ENCODE assay signal across 9 mouse cellular contexts in the genomic region with DNA sequence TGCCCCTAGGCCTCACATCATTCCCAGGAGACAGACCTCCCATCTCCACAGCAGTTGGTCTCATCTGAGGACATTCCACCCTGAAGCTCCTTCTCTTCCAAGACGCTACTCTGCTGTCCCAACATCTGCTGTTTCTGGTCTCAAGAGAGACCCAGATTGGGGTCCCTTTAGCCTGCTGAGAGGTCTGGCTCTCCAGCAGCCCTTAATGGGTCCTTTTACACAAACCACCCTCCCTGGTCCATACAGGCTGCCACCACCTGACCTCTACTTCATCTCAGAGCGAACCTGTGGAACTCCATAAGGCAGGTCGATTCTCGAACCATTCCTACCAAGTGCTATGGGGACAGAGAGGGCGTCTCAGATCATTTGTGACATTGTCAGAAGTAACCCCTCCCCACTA. TPM values are rescaled to one million over a fixed set of nuclear protein-coding genes. Genes with fewer than 3 reads are reported as not detected.
DNase-seq lines count a peak whose midpoint lies in the region; ATAC-seq lines count a peak whose summit lies in the region.
"Had no signal": no experiment of that assay in that cellular context is flagged by ENCODE, and none has a peak within 500 bp of the region (broad histone marks: within the 10 kb centered on the region; RNA-seq: fewer than 3 reads in every experiment).

No protein-coding gene starts in this region.

- ATAC-seq in liver, embryonic 11.5 days (replicated peaks; ENCODE audit: low FRiP score): no peak
- ATAC-seq in forebrain, embryonic 11.5 days (replicated peaks; ENCODE audit: low FRiP score): no peak
- no peak for ATAC-seq in intestine, embryonic 16.5 days
- ATAC-seq in neural tube, embryonic 14.5 days (ENCODE audit: low read depth): no peak
- ATAC-seq in megakaryocyte, adult 5-6 weeks (ENCODE audit: poor library complexity, severe bottlenecking): no peak

- no peaks in the 10 kb centered on the region for H3K36me3 ChIP-seq in liver, embryonic 11.5 days (ENCODE audit: control insufficient read depth, insufficient read depth, low read length)
- no peaks in the 10 kb centered on the region for H3K36me3 ChIP-seq in forebrain, embryonic 11.5 days (ENCODE audit: control insufficient read depth, insufficient read depth, low read length)
- no peaks in the 10 kb centered on the region for H3K36me3 ChIP-seq in intestine, embryonic 16.5 days (ENCODE audit: control insufficient read depth, insufficient read depth, low read length)
- no peaks in the 10 kb centered on the region for H3K36me3 ChIP-seq in neural tube, embryonic 14.5 days (ENCODE audit: control insufficient read depth, insufficient read depth, low read length)

- H3K4me1 ChIP-seq in liver, embryonic 11.5 days (replicated peaks; ENCODE audit: control insufficient read depth, insufficient read depth, low read length): peaks cover 4% of the 10 kb centered on the region; the same call in 1 of the 2 replicates
- H3K4me1 ChIP-seq in forebrain, embryonic 11.5 days (replicated peaks; ENCODE audit: control insufficient read depth, insufficient read depth, low read length): peaks cover 15% of the 10 kb centered on the region
- peaks cover 8% of the 10 kb centered on the region for H3K4me1 ChIP-seq in intestine, embryonic 16.5 days (ENCODE audit: control insufficient read depth, insufficient read depth, low read length)
- H3K4me1 ChIP-seq in neural tube, embryonic 14.5 days (ENCODE audit: control insufficient read depth, insufficient read depth, low read length): peaks cover 26% of the 10 kb centered on the region

- DNase-seq in liver, embryonic 11.5 days (ENCODE audit: low spot score): no peak
- no peak for DNase-seq in liver
- no peak for DNase-seq in forebrain, embryonic 11.5 days (ENCODE audit: low spot score)
- DNase-seq in adrenal gland, postnatal 36 days: no peak
- no peak for DNase-seq in spleen, postnatal 10 days (ENCODE audit: low spot score in 2 of 2)

- H3K4me3 ChIP-seq in liver, embryonic 11.5 days (ENCODE audit: low read depth, low read length): 0 out of 2 replicates have a peak overlapping the region, but pooled peaks have one; percentile 59
- peak overlapping the region; percentile 81 for H3K4me3 ChIP-seq in forebrain, embryonic 11.5 days (ENCODE audit: low read depth, low read length)
- peak overlapping the region; percentile 71; the same call in 1 of the 2 replicates for H3K4me3 ChIP-seq in intestine, embryonic 16.5 days (ENCODE audit: low read length)
- H3K4me3 ChIP-seq in neural tube, embryonic 14.5 days (ENCODE audit: low read depth, low read length): peak overlapping the region; percentile 90; the same call in 1 of the 2 replicates

- H3K9ac ChIP-seq in liver, embryonic 11.5 days (ENCODE audit: low read depth, low read length): no peak overlapping the region
- peak overlapping the region; percentile 95; the same call in 1 of the 2 replicates for H3K9ac ChIP-seq in forebrain, embryonic 11.5 days (ENCODE audit: low read length)
- H3K9ac ChIP-seq in intestine, embryonic 16.5 days (ENCODE audit: low read depth, low read length): 0 out of 2 replicates have a peak overlapping the region, but pooled peaks have one; percentile 64
- H3K9ac ChIP-seq in neural tube, embryonic 14.5 days (replicated peaks; ENCODE audit: low read depth, low read length): peak overlapping the region; percentile 94

- 43% methylated on average over 5 of the region's 5 CpGs for WGBS in liver, embryonic 11.5 days
- 32% methylated on average over 5 of the region's 5 CpGs for WGBS in forebrain, embryonic 11.5 days
- WGBS in intestine, embryonic 16.5 days: 44% methylated on average over 5 of the region's 5 CpGs
- WGBS in neural tube, embryonic 14.5 days: 38% methylated on average over 5 of the region's 5 CpGs

- peak overlapping the region; percentile 90 for H3K4me2 ChIP-seq in liver, embryonic 11.5 days
- H3K4me2 ChIP-seq in forebrain, embryonic 11.5 days (ENCODE audit: low read depth, low read length, severe bottlenecking): peak overlapping the region; percentile 85
- no peak overlapping the region for H3K4me2 ChIP-seq in intestine, embryonic 16.5 days (ENCODE audit: low read depth, low read length)
- H3K4me2 ChIP-seq in neural tube, embryonic 14.5 days (ENCODE audit: low read depth, low read length): peak overlapping the region; percentile 99

- no peaks in the 10 kb centered on the region for H3K9me3 ChIP-seq in liver, embryonic 11.5 days (ENCODE audit: control insufficient read depth, low read length)
- no peaks in the 10 kb centered on the region for H3K9me3 ChIP-seq in forebrain, embryonic 11.5 days (ENCODE audit: control insufficient read depth, low read length)
- H3K9me3 ChIP-seq in intestine, embryonic 16.5 days (ENCODE audit: control insufficient read depth, low read length): no peaks in the 10 kb centered on the region
- H3K9me3 ChIP-seq in neural tube, embryonic 14.5 days (ENCODE audit: control insufficient read depth, low read length): no peaks in the 10 kb centered on the region

- H3K27ac ChIP-seq in liver, embryonic 11.5 days (ENCODE audit: low read depth, low read length): no peak overlapping the region
- H3K27ac ChIP-seq in forebrain, embryonic 11.5 days (ENCODE audit: low read depth, low read length): no peak overlapping the region
- H3K27ac ChIP-seq in intestine, embryonic 16.5 days (ENCODE audit: low read length): no peak overlapping the region
- peak overlapping the region; percentile 97 for H3K27ac ChIP-seq in neural tube, embryonic 14.5 days (ENCODE audit: low read depth, low read length)

- H3K27me3 ChIP-seq in liver, embryonic 11.5 days (replicated peaks; ENCODE audit: control insufficient read depth, insufficient read depth, low read length): peaks cover 61% of the 10 kb centered on the region
- no peaks in the 10 kb centered on the region for H3K27me3 ChIP-seq in forebrain, embryonic 11.5 days (ENCODE audit: control insufficient read depth, insufficient read depth, low read length)
- peaks cover 22% of the 10 kb centered on the region for H3K27me3 ChIP-seq in intestine, embryonic 16.5 days (replicated peaks; ENCODE audit: control insufficient read depth, insufficient read depth, low read length)
- H3K27me3 ChIP-seq in neural tube, embryonic 14.5 days (ENCODE audit: control insufficient read depth, insufficient read depth, low read length): no peaks in the 10 kb centered on the region

RNA-seq across cellular contexts. Expression of a gene that starts 0.9 kb away (rescaled TPM):
- polyA plus RNA-seq in liver, embryonic 11.5 days (2014; fragmentation: Nextera tagmentation; extraction: Ambion mirVana): 0.99 and 1.2 TPM in 2 replicates
- polyA plus RNA-seq in forebrain, embryonic 11.5 days (2014; fragmentation: Nextera tagmentation; extraction: Ambion mirVana): 13.6 and 14.4 TPM in 2 replicates
- 2.2 and 2.4 TPM in 2 replicates for polyA plus RNA-seq in intestine, embryonic 16.5 days (2015; fragmentation: Nextera tagmentation; extraction: Ambion mirVana)
- 35.2 and 39.4 TPM in 2 replicates for polyA plus RNA-seq in neural tube, embryonic 14.5 days (2014; fragmentation: Nextera tagmentation; extraction: Ambion mirVana)
- total RNA-seq in megakaryocyte, adult 5-6 weeks (2015): not detected in 2 replicates
- not detected in 2 replicates for total RNA-seq in megakaryocyte, adult 5-6 weeks (2017)
- 10 to 100 TPM; 19.4 to 34.2 TPM for total RNA-seq in adrenal gland, postnatal 36 days (2021)

RNA-seq across cellular contexts. Expression of a gene that starts 11.1 kb away (rescaled TPM):
- 7.6 and 10.8 TPM in 2 replicates for polyA plus RNA-seq in liver, embryonic 11.5 days (2014; fragmentation: Nextera tagmentation; extraction: Ambion mirVana)
- polyA plus RNA-seq in forebrain, embryonic 11.5 days (2014; fragmentation: Nextera tagmentation; extraction: Ambion mirVana): 20.3 and 23.3 TPM in 2 replicates
- polyA plus RNA-seq in intestine, embryonic 16.5 days (2015; fragmentation: Nextera tagmentation; extraction: Ambion mirVana): 34.6 and 37.0 TPM in 2 replicates
- polyA plus RNA-seq in neural tube, embryonic 14.5 days (2014; fragmentation: Nextera tagmentation; extraction: Ambion mirVana): 7.3 and 14.3 TPM in 2 replicates
- total RNA-seq in megakaryocyte, adult 5-6 weeks (2015): 2.6 and 3.2 TPM in 2 replicates
- 8.3 and 11.2 TPM in 2 replicates for total RNA-seq in megakaryocyte, adult 5-6 weeks (2017)
- 10 to 100 TPM; 24.5 to 27.7 TPM for total RNA-seq in adrenal gland, postnatal 36 days (2021)

RNA-seq across cellular contexts. Expression of a gene that starts 12.6 kb away (rescaled TPM):
- polyA plus RNA-seq in liver, embryonic 11.5 days (2014; fragmentation: Nextera tagmentation; extraction: Ambion mirVana): not detected in 2 replicates
- polyA plus RNA-seq in forebrain, embryonic 11.5 days (2014; fragmentation: Nextera tagmentation; extraction: Ambion mirVana): not detected in 2 replicates
- not detected in 2 replicates for polyA plus RNA-seq in intestine, embryonic 16.5 days (2015; fragmentation: Nextera tagmentation; extraction: Ambion mirVana)
- 0.55 TPM in 1 of 2 replicates, not detected in the other for polyA plus RNA-seq in neural tube, embryonic 14.5 days (2014; fragmentation: Nextera tagmentation; extraction: Ambion mirVana)
- total RNA-seq in megakaryocyte, adult 5-6 weeks (2015): 0.69 and 7.2 TPM in 2 replicates
- not detected in 2 replicates for total RNA-seq in megakaryocyte, adult 5-6 weeks (2017)
- total RNA-seq in adrenal gland, postnatal 36 days (2021): not detected
- polyA plus RNA-seq: kidney, embryonic 14.5 days had no signal

RNA-seq across cellular contexts. Expression of a gene that starts 15.3 kb away (rescaled TPM):
- 83.7 and 83.8 TPM in 2 replicates for polyA plus RNA-seq in liver, embryonic 11.5 days (2014; fragmentation: Nextera tagmentation; extraction: Ambion mirVana)
- polyA plus RNA-seq in forebrain, embryonic 11.5 days (2014; fragmentation: Nextera tagmentation; extraction: Ambion mirVana): 69.0 and 71.0 TPM in 2 replicates
- 111 and 112 TPM in 2 replicates for polyA plus RNA-seq in intestine, embryonic 16.5 days (2015; fragmentation: Nextera tagmentation; extraction: Ambion mirVana)
- polyA plus RNA-seq in neural tube, embryonic 14.5 days (2014; fragmentation: Nextera tagmentation; extraction: Ambion mirVana): 79.9 and 88.4 TPM in 2 replicates
- 69.7 and 85.6 TPM in 2 replicates for total RNA-seq in megakaryocyte, adult 5-6 weeks (2015)
- 17.7 and 36.5 TPM in 2 replicates for total RNA-seq in megakaryocyte, adult 5-6 weeks (2017)
- total RNA-seq in adrenal gland, postnatal 36 days (2021): 10 to 100 TPM; 76.7 to 85.4 TPM

RNA-seq across cellular contexts. Expression of a gene that starts 15.4 kb away (rescaled TPM):
- polyA plus RNA-seq in liver, embryonic 11.5 days (2014; fragmentation: Nextera tagmentation; extraction: Ambion mirVana): 29.8 and 31.9 TPM in 2 replicates
- 28.4 and 33.6 TPM in 2 replicates for polyA plus RNA-seq in forebrain, embryonic 11.5 days (2014; fragmentation: Nextera tagmentation; extraction: Ambion mirVana)
- polyA plus RNA-seq in intestine, embryonic 16.5 days (2015; fragmentation: Nextera tagmentation; extraction: Ambion mirVana): 23.4 and 25.5 TPM in 2 replicates
- 29.5 and 31.8 TPM in 2 replicates for polyA plus RNA-seq in neural tube, embryonic 14.5 days (2014; fragmentation: Nextera tagmentation; extraction: Ambion mirVana)
- 4.6 and 6.9 TPM in 2 replicates for total RNA-seq in megakaryocyte, adult 5-6 weeks (2015)
- 12.3 and 15.1 TPM in 2 replicates for total RNA-seq in megakaryocyte, adult 5-6 weeks (2017)
- 10 to 100 TPM; 16.6 to 20.8 TPM for total RNA-seq in adrenal gland, postnatal 36 days (2021)
